Mouse (Mus musculus) G1E-ER4 (cell line): ENCODE measurements around the gene Slco1c1. TPM values are rescaled to one million over a fixed set of nuclear protein-coding genes. Genes with fewer than 3 reads are reported as not detected.

Experiments
- GATA1 ChIP-seq: IDR thresholded peaks from one replicate; pipeline ENCODE4 v1.8.0; 2012; ENCODE audit warnings: low read length, inconsistent platforms
- polyA plus RNA-seq: library from polyadenylated mRNA; stranded (reverse); fragments of >175 nt; gene quantifications from 2 replicates; pipeline ENCODE4 v1.2.3, GENCODE M21; 2012

Gene Slco1c1
- not detected in 2 replicates for polyA plus RNA-seq

DNA sequence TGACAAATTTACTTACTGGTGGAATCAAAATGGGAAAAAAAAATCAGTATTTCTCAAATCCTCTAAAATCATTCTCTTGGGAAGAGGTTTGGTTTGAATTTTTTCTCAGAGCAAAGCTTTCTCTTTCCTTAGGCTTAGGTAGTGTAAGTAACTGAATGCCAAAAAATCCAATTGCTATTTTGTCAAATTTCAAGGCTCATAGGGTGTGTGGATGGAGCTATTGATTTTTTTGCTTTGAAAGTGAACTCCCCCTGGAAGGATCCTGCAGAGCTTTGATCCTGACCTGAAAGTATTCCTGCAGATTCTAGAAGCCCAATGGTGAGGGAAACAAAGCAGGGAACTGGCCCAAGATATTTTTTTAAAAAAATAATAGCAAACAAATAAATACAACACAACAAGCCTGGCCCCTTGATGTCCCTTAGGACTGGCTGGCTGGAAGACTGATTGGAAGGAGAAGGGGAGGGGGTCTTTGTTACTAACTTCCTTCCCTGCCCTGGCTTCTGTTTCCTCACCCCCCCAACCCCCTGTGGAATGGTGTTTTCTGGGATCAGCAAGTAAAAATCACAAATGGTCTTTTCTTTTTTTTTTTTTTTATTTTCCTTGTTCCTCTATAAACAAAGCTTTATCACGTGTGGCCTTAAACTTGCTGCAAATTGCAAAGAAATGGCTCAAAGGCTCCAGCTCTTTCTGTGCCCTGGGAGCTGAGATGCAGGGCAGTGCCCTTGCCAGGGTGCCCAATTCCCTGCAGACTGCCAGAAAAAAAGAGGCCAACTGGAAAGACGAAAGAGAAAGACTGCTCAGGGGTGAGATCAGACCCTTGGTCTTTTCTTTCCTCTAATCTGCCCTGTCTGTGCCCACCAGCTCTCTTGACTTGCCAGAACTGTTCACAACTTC is at the start of gene Slco1c1:
TSS of gene Slco1c1 (plus strand) at position 622 of the 894 bp plus-strand sequence.
- TF ChIP-seq GATA1 = no peak

DNA sequence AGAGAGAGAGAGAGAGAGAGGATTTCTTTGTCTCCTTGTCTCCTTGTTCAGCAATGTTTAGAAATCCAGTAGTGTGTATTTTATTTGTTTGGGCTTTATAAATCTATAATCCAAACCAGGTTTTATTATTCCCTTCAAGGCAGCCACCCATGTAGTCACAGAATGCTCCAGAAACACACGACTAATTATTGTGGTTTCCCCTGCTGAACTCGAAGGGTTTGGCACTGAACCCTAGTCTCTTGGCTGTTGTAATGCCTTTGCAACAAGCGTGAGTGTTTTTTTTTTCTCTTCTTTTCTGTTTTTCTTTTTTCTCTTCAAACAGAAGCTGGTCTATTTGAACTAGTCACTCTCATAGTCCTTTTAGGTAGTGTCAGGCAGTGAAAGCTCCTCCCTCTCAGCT is 49.5 kb upstream of the Slco1c1 start:
- TF ChIP-seq GATA1 = no peak

DNA sequence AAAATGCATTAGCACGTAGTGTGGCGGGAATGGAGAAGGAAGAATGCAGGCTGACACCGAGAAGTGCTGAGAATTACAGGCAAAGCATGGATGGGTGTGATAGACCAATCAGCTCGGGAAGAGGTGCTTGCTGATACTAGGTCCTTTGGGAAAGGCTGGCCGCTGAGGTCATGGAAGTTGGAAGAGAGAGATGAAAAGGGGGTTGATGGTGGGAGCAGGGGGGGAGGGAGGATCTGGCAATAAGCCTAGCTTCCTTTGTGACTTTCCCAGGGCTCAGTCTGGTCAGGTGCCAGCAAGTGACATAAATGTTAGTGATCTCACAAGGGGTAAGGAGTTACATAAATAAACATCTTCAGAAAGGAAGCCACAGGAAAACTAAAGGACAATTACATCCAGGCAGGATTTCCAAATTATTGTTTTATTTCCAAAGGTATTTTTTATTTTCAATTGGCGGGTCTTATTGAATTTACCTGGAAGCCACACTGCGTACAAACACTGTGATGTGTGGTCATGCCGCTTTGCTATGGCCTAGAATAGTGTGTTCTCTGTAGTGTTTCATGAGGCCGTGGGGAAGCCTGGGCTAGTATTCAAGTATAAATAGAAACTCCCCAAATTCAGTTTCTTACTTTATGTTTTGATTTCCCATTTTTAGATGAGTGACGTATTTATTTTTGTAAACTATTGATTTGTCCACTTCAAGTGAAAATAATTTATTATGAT is 38.7 kb upstream of the Slco1c1 start:
- no peak for TF ChIP-seq GATA1

DNA sequence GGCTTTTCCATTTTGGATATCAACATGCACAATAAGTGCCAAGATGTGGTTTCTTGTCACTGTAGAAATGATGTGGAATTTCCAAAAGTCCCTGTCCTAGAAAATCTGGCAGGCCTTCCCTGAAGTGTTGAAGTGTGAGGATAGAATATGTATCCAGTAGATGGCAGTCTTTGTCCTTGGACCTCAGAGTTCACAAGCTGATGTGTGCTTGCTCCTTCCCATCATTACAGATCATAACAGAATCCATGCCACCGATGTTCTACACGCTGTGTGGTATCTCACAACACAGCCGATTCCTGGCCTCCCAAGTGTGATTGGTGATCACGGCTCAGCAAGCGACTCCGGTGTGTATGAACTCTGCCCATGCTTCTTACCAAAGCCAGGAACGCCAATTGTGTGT is 36.9 kb upstream of the Slco1c1 start:
- TF ChIP-seq GATA1 = no peak

DNA sequence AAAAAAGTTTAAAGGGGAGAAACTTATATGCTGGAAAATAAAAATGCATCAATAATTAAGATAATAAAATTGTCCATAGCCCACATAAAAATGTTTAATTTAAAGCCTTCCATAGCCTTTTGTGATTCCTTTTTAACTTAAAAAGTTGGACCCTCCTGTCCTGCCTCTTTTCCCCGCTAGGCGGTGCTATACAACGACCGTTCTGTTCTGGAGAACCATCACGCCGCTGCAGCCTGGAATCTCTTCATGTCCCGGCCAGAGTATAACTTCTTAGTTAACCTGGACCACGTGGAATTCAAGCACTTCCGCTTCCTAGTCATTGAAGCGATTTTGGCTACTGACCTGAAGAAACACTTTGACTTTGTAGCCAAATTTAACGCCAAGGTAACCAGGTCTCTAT is 35.5 kb upstream of the Slco1c1 start:
- TF ChIP-seq GATA1 = no peak

DNA sequence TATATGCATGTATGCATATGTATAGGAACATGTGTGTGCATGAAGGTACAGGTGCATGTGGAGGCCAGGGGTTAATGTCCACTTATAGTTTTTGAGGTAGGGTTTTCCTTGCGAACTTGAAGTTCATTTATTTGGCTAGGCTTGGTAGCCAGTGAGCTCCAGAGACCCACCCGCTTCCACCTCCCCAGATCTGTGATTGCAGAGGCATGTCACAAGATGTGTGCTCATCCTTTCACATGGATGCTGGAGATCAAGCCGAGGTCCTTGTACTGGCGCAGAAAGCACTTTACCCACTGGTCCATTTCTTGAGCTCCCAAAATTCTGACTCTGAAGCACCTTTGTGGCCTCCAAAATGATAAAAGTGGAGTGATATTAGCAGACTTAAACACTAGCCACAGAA is 29.3 kb upstream of the Slco1c1 start:
- no peak for TF ChIP-seq GATA1

DNA sequence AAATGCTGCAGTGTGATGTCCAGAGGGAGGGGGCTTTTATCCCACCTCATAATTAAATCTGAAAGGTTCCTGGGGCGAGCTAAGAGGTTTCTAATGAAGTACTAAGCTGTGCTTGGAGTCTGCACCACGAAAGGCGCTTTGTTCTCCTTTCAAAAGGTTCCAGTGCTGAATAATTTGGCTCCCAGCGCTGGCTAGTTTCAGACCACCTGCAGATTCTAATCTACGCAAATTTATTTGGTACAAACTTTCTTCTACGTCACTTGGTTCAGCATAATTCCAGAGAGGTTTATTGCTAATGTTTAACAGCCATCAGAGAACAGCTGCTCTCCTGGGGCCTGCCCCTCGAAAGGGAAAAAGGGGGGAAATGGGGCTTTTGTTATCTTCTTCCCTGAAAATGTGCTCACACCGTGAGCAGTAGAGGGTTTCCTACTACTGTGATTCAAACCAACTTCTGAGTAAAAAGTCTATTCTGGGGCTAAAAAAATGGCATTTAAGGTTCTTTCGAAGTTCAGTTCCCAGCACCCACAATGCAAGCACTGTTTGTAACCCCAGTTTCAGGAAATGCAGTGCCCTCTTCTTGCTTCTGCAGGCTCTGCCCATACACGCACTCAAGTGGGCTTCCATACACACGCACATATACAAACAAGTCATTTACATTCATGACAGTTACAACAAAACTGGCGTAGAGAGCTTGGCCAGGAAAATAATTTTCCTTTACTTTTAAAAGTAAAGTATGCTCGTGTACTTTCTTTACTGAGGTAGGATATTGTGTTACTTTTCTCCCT is 28.3 kb upstream of the Slco1c1 start:
- no peak for TF ChIP-seq GATA1

DNA sequence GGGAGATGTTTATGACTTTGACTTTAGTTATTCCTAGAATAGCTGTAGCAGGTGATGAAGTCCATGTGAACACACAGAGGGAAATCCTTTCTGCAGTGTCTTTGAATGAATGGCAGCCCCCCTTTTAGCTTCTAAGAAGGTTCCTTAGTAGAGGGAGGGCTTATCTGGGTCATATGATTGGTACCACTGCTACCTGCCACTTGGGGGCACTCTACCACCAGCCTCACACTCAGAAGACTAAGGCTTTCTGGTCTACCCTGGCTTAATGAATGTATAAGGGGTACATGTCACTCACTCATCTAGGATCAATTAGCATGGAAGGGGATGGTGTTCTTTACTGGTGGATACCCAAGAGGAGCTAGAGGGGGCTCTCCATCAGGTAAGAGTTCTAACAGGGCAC is 24.7 kb upstream of the Slco1c1 start:
- no peak for TF ChIP-seq GATA1

DNA sequence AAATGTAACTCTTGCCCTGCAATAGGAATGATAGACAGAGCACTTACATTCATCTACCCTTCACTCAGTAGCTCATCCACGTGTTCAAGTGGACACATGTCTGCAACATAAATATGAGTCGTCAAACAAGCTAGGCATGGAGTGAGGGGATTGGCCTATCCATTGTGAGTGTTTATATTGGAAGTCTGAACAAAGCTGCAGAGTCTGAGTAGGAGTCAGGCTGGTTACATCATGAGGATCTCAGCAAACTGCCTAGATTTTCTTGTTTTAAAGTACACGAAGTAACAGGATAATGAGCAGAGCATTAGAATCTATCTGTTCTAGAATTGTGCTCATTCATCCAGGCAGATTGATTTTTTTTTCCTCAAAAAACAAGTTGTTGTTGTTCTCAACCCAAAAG is 23.0 kb upstream of the Slco1c1 start:
- no peak for TF ChIP-seq GATA1

DNA sequence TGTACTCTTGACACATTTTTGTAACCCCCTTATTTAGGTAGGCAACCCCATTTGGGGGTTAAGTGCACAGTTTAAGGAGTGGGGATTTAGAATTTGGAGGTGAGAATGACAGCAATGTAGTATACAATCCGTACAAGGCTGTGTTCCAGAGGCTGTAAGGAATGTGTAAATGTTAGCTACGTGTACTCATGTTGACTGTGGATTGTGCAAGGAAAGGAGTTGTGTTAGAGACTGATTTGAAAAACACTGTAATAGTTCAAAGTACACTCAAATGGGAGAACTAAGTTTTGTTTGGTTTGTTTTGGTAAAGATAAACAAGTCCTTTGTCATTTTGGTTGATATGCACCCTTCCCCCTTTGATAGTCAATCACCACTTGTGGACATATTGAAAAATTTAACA is 1.6 kb upstream of the Slco1c1 start:
- TF ChIP-seq GATA1 = no peak

DNA sequence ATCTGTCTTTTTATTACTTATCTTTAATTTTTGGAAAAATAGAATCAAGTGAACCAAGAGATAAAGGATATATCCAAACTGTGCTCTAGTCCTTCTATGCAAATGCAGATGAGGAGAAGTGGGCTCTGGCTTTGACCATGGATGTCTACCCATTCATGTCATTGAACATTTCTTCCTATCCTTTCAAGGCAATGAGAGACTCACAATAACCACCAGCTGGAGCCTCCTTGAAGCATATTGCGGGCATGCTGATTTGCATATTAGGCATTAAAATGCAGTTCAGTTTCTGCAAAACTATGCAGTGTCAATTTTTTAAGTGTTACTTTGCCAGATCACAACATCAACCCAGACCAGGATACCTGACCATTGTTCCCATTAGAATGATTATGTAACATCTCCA is 1.6 kb downstream of the Slco1c1 start:
- TF ChIP-seq GATA1 = no peak

DNA sequence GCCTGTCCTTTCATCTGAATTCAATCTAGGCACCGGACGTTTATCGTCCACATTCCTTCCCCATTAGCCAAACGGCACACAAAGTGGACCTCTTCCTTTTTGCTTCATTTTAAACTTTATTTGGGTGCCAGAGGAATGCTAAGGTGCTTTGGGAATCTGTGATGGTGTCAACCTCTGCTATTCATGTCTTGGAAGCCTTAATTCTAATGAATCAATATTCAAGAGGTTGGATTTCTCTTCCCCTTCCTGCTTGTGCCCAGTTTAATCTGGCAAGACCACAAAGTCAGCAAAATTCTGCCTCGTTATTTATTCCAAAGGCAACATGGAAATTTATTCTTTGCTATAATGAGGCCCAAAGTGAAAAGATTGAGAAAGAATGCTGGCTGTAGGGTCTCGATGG is 6.7 kb downstream of the Slco1c1 start:
- TF ChIP-seq GATA1 = no peak

DNA sequence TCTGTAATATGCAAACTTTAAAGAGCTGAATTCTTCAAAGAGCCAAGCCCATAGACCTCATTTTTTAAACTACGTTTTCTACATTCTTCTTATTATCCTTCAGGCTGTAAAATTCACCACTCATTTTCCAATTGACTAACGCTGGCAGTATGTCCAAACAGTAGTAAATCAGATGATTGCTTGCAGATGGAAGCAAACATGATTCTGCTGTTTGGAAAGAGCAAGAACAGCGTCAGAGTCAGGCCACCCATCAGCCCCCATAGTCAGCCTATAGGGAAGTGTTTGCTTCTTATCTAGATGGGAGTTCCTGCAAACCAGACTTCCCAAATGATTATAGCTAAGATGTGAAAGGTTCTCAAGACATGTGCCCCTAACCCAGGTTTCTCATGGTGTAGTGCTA is 13.1 kb downstream of the Slco1c1 start:
- no peak for TF ChIP-seq GATA1

DNA sequence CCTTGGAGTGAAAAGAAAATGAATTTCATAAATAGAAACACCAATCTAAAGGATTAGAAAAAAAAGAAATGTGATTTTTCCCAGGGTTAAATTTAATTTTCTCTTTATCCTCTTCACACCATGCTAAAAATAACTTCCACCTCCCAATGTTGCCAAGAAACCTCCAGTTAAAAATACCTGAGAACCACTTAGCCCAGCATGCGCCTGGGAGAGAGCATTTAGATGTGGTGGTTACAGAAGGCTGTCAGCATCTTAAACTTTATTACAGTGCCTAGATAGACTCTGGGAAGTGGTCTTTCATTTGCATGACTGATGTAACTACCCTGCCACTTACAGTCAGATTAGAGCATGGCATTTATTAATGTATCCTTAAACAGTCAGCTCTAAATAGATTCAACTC is 17.0 kb downstream of the Slco1c1 start:
- no peak for TF ChIP-seq GATA1

DNA sequence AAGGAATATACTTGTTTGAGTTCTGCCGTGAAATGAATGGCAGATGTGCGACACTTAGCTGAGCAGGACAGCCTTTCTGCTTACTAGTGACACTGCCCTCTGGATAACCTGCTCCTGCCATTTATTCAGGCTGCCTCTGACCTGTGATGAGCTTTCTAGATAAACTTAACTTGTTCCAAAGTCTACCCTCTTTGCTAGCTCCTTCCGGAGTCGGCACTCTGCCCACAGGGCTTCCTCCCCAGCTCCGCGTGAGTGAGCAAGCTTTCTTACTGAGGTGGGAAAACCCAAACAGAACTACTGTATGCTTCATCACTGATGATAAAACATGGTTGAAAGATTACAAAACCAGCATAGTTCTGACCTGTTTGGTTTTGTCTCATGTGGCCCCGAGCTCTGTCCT is 19.2 kb downstream of the Slco1c1 start:
- TF ChIP-seq GATA1 = no peak

DNA sequence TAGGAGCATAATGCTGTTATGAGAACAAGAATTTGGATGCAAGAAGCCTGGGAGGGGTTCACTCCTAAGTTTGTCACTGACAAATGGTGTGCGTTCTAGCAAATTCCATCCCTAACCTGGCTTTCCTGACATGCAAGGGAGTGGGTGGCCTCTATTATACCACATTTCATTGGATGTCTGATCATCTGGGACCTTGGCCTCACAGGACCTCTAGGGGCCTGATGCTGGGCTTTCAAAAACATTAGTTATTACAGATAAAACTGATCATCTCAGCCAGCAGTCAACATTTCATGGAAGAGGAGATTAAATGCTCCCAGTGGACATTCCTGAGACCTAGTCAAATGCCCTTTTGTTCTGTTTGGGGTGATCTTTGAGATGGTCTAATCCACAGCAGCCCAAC is 34.0 kb downstream of the Slco1c1 start:
- no peak for TF ChIP-seq GATA1
